Mouse (Mus musculus) gonadal fat pad, adult 2 months (tissue): ENCODE data around the gene Mgl2. TPM values are rescaled to one million over a fixed set of nuclear protein-coding genes. Genes with fewer than 3 reads are reported as not detected.

ENCODE experiments used
- DNase-seq: peaks from one replicate; pipeline ENCODE4 v3.0.0-alpha.2; 2012; ENCODE audit warnings: low read depth
- polyA plus RNA-seq: library from polyadenylated mRNA; depleted of rRNA; stranded (reverse); fragments of >200 nt; gene quantifications from 2 replicates; pipeline ENCODE4 v1.2.3, GENCODE M21; 2012; rRNA removed

Gene Mgl2
- polyA plus RNA-seq, 1 experiment, result 33.9 TPM

DNA sequence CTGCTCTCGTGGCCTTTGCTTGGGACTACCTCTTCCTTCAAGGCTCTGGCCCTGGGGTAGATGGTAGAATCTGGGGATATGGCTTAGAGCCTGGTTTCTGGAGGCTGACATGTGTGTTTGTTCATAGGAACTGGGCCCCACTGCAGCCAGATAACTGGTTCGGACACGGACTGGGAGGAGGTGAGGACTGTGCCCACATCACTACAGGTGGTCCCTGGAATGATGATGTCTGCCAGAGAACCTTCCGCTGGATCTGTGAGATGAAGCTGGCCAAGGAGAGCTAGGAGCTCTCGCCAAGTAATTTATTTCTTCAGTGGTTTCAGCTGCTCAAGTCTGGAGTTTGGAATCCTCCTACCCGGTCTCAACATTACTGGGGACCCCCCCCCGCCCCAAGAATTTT lies 40.2 kb downstream of the Mgl2 start:
- DNase-seq, result no peak

DNA sequence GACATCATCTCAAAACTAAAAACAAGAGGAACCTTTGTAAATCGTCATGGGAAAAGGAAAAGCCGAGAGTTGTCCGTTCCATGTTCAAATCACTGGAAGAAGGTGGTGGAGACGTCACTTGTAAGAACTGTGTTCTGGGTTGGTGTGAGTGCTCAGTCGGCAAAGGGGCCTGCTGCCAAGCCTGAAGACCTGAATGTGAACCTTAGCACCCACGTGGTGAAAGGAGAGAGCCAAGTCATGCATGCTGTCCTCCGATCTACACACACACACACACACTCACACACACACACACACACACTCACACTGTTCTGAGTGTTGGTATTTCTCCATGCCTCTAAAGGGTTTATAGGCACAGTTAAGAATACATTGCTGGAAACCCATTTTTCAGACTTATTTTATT lies 41.1 kb downstream of the Mgl2 start:
- DNase-seq, result no peak

DNA sequence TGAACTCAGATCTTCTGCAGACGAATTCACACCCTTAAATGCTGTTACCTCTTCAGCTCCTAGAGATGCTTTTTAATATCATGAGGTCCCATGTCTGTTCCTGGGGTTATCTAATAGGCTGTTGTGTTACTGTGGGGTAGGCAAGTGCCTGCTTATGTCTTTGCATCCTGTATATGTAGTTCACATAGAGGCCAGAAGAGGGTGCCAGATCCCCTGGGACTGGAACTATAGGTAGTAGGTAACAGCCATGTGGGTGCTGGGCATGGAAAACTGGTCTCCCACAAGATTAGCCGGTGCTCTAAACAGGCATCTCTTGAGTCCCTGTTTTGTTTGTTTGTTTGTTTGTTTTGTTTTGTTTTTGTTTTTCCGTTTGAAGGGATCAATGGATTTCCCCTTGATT lies 41.7 kb downstream of the Mgl2 start:
- no peak for DNase-seq

DNA sequence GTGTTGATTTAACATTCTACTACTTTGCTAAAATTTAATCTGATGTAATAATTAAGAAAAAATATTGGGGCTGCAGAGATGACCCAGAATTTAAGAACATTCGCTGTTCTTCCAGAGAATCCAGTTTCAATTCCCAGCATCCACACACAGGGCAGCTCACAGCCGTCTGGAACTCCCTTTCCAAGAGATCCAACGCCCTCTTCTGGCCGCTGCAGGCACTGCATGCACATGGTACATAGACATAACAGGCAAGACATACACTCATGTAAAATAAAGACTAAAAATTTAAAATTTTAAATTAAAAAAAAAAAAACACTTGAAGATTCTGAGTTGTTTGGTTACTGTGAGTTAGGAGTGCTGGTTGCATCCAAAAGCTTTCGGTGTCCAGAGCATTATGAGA lies 42.2 kb downstream of the Mgl2 start:
- DNase-seq, result no peak

DNA sequence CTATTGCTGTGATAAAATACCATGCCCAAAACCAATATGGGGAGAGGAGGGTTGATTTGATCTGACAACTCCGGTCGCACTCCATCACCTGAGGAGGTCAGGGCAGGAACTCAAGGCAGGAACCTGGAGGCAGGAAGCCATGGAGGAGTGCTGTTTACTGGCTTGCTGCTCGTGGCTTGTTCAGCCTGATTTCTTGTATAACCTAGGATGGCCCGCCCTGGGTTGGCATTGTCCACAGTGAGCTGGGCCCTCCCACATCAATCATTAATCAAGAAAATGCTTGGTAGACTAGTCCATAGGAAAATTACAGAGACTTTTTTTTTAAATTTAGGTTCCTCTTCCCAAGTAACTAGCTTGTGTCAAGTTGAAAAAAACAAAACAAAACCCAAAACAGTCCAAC lies 44.4 kb downstream of the Mgl2 start:
- DNase-seq, result no peak

DNA sequence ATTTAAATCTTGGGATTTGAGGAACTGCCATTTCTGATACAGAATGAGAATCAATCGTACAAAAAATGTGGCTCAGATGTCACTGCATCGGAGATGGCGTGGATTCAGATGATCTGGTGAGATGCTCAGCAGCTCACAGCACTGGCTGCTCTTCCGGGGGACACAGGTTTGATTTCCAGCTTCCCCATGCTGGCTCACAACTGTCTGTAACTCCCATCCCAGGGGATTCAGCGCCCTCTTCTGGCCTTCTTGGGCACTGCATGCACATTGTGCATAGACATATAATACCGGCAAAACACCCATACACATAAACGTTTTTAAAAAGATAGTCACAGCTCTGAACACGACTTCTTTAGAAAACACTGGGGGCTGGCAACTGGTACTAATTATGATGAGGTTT lies 47.5 kb downstream of the Mgl2 start:
- DNase-seq, result no peak

DNA sequence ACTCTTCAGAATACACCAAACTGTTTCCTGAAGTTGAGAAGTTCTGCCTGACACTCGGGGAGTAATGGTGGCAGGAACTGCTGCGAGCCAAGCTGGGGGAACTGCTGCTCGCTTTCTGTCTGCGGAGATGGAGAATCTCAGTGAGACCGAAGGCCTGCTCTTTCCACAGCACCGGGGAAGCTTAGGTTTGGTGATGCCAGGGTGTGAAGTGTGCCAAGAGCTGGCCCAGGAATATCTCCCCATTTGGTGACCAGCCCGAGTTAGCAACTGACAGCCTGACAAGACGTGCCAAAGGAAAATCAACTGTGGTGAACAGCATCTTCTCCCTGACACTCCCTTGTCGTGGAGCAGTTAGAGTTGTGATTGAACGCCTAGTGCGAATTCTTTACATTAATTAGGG lies 48.2 kb downstream of the Mgl2 start:
- DNase-seq, result no peak

DNA sequence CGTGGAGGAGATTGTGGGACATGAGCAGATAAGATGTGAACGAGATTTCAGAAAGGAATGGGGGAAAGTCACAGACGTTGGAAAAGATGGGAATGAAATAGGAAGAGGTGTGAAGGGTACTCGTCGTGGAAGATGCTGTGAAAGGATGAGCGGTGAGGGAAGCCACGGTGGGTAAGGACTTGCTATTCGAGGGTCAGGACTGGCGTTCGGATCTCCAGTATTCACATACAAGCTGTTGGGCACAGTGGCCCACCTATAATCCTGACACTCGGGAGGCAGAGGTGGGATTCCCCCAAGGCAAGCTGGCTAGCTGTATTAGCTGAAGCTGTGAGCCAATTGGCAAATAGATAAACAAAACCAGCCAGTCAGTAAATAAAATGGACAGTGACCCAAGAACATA lies 48.6 kb downstream of the Mgl2 start:
- no peak for DNase-seq

DNA sequence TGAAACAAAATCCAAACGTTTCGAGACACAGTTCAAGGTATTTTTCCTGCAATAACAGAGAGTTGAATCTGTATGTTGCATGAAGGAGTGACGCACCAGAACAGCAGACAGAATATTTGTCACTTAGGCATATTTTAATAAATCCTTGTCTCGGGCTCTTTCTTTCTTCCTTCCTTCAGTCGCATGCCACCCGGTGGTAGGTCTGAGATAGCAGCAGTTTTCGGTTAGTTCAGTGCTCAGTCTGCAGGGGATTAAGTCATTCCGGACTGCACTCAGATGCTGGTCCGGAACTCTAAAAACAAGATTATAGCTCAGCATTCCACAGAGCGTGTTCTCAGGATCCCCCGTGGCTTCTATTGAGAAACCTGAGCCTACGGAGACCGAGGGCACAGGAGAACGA lies 49.3 kb downstream of the Mgl2 start:
- DNase-seq, result no peak

DNA sequence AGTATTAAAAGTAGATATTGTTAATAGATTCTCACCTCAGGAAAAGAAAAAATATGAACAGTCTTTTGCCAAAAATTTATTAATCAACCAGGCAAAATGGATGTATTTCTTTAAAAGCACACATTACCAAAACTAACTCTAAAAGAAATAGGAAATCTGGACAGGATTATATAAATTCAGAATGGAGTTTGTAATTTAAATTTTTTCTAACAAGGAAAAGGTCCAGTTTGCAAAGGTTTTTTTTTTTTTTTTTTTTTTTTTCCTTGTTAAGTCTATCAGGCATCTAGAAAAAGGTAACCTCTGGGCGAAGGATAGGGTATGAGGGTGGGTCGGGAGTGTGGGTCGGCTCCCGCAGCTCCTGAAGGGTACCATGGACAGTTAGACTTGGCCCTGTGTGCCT lies 50.4 kb downstream of the Mgl2 start:
- DNase-seq, result no peak

DNA sequence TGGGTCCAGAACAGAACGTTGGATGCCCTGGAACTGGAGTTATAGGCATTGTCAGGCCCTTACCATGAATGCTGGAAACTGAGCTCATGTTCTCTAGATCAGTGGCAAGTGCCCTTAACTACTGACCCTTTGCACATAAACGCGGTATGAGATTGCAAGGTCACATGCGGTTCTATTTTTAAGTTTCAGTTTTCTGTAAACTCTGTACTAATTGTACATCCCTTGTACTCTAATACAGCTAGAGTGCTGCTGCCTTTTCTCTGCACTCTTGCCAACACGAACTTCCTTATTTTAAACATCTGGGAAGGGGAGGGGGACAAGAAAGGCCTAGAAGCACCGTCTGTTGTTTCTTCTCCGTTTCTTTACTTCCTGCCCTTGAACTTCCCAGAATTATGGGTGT lies 55.0 kb downstream of the Mgl2 start:
- DNase-seq, result no peak

Other genes with a start within 250 kb of the Mgl2 start
- gene Kctd11, start 248.9 kb upstream of the Mgl2 start, polyA plus RNA-seq, result 9.0 and 10.0 TPM in 2 replicates
- 37.7 and 38.2 TPM in 2 replicates for gene Acap1, start 234.8 kb upstream of the Mgl2 start, polyA plus RNA-seq
- gene 2810408A11Rik, start 229.3 kb upstream of the Mgl2 start, polyA plus RNA-seq, result 5.4 and 5.9 TPM in 2 replicates
- gene Neurl4, start 229.3 kb upstream of the Mgl2 start, polyA plus RNA-seq, result 42.3 and 45.0 TPM in 2 replicates
- 56.9 and 61.2 TPM in 2 replicates for gene Gps2, start 216.4 kb upstream of the Mgl2 start, polyA plus RNA-seq
- gene Eif5a, start 208.4 kb upstream of the Mgl2 start, polyA plus RNA-seq, result 457 and 520 TPM in 2 replicates
- 19.2 and 37.4 TPM in 2 replicates for gene Ybx2, start 194.5 kb upstream of the Mgl2 start, polyA plus RNA-seq
- 121 and 139 TPM in 2 replicates for gene Slc2a4, start 182.1 kb upstream of the Mgl2 start, polyA plus RNA-seq
- gene Cldn7, start 165.6 kb upstream of the Mgl2 start, polyA plus RNA-seq, result 88.4 and 172 TPM in 2 replicates
- 94.3 and 108 TPM in 2 replicates for gene Ctdnep1, start 149.2 kb upstream of the Mgl2 start, polyA plus RNA-seq
- gene Elp5, start 147.8 kb upstream of the Mgl2 start, polyA plus RNA-seq, result 60.1 and 80.3 TPM in 2 replicates
- gene Gabarap, start 139.2 kb upstream of the Mgl2 start, polyA plus RNA-seq, result 568 and 793 TPM in 2 replicates
- gene Phf23, start 134.6 kb upstream of the Mgl2 start, polyA plus RNA-seq, result 22.8 and 23.2 TPM in 2 replicates
- 13.7 and 19.1 TPM in 2 replicates for gene Dvl2, start 129.7 kb upstream of the Mgl2 start, polyA plus RNA-seq
- gene Acadvl, start 114.9 kb upstream of the Mgl2 start, polyA plus RNA-seq, result 79.9 and 96.2 TPM in 2 replicates
- gene Dlg4, start 113.4 kb upstream of the Mgl2 start, polyA plus RNA-seq, result 12.8 and 16.6 TPM in 2 replicates
- 0.08 and 0.72 TPM in 2 replicates for gene Asgr1, start 76.2 kb upstream of the Mgl2 start, polyA plus RNA-seq
- 0.93 and 1.4 TPM in 2 replicates for gene Asgr2, start 37.7 kb upstream of the Mgl2 start, polyA plus RNA-seq
- 19.1 and 24.5 TPM in 2 replicates for gene Clec10a, start 25.9 kb downstream of the Mgl2 start, polyA plus RNA-seq
- gene Slc16a11, start 82.4 kb downstream of the Mgl2 start, polyA plus RNA-seq, result 30.7 and 42.7 TPM in 2 replicates
- 22.1 and 30.3 TPM in 2 replicates for gene Slc16a13, start 90.7 kb downstream of the Mgl2 start, polyA plus RNA-seq
- gene Bcl6b, start 99.5 kb downstream of the Mgl2 start, polyA plus RNA-seq, result 8.1 and 9.1 TPM in 2 replicates
- gene 0610010K14Rik, start 107.6 kb downstream of the Mgl2 start, polyA plus RNA-seq, result 61.6 and 71.7 TPM in 2 replicates
- gene Gm21988, start 109.5 kb downstream of the Mgl2 start, polyA plus RNA-seq, result 7.6 and 11.2 TPM in 2 replicates
- 341 and 367 TPM in 2 replicates for gene Rnasek, start 109.5 kb downstream of the Mgl2 start, polyA plus RNA-seq
- 26.5 and 31.6 TPM in 2 replicates for gene Alox12, start 125.0 kb downstream of the Mgl2 start, polyA plus RNA-seq
- gene Alox12e, start 192.3 kb downstream of the Mgl2 start, polyA plus RNA-seq, result 2.2 and 3.1 TPM in 2 replicates
- 5.8 and 6.8 TPM in 2 replicates for gene Alox15, start 221.7 kb downstream of the Mgl2 start, polyA plus RNA-seq